Mouse (Mus musculus): ENCODE results near the gene Ppp4r3a. TPM values are rescaled to one million over a fixed set of nuclear protein-coding genes. Genes with fewer than 3 reads are reported as not detected.

Gene Ppp4r3a
- total and polyA plus RNA-seq, 3 experiments, result 43.2 to 68.6 (median 68.5) TPM

DNA sequence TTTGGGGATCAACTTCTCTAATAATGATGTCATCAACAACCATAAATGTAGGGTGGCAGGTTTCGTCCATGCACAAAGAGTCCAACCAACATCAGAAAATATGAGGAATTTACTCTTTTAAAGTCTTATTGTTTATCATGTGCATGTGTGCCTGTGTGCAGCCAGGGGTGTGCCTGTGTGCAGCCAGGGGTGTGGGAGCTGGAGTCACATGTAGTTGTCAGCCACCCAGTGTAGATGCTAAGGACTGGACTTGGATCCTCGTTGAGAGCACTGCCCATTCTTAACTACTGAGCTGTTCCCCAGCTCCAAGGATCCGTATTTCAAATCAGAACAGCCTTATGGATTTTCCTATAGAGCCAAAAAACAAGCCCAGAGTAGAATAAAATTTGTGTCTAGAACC lies 92.4 kb downstream of the Ppp4r3a start:
- H3K27ac ChIP-seq (ENCODE audit: insufficient read depth, low read depth), result no peak overlapping the region
- in situ Hi-C loops (cut with MboI; ENCODE audit: low pct_ligation_motif_present, low pct_unique_long_range_greater_than_20kb, low sequenced_read_pairs) (loop anchor here (5.0 kb wide), 1 partner anchor 36 kb away; the partner anchor contains the start of gene Ccdc88c), dilution Hi-C loops (cut with MboI; ENCODE audit: extremely low pct_ligation_motif_present, extremely low pct_unique_long_range_greater_than_20kb, low sequenced_read_pairs) (no loop called here)
- peaks cover 50 to 86% of the 10 kb centered on the region in 2 experiments for H3K4me1 ChIP-seq (ENCODE audit: control insufficient read depth in 1 of 2, insufficient read depth in 2 of 2)
- TF ChIP-seq IRF4 (IDR thresholded peaks at IDR 0.05; ENCODE audit: low read depth, low read length) (no peak), GABPA (IDR thresholded peaks at IDR 0.05; ENCODE audit: insufficient replicate concordance, low read depth, low read length) (no peak), ZNF384 (IDR thresholded peaks at IDR 0.05; ENCODE audit: low read depth, low read length) (no peak), MAFK (IDR thresholded peaks at IDR 0.05; ENCODE audit: insufficient replicate concordance, low read length) (no peak), ZKSCAN1 (IDR thresholded peaks at IDR 0.05; ENCODE audit: borderline replicate concordance, low read depth, low read length) (no peak), MYC (IDR thresholded peaks at IDR 0.05; ENCODE audit: low read depth, low read length) (no peak), HCFC1 (IDR thresholded peaks at IDR 0.05; ENCODE audit: low read depth, low read length) (no peak), RCOR1 (conservative IDR thresholded peaks at IDR 0.05; ENCODE audit: low read depth, low read length) (no peak), USF2 (conservative IDR thresholded peaks at IDR 0.05; ENCODE audit: low read depth, low read length) (no peak), BHLHE40 (IDR thresholded peaks at IDR 0.05; ENCODE audit: low read depth, low read length) (no peak), MXI1 (IDR thresholded peaks at IDR 0.05; ENCODE audit: low read depth, low read length) (no peak), CTCF (conservative IDR thresholded peaks at IDR 0.05 in 1 of 2, IDR thresholded peaks at IDR 0.05 in 1 of 2; ENCODE audit: low read depth in 2 of 2, low read length in 2 of 2) (no peak)
- H3K79me2 ChIP-seq (replicated peaks; ENCODE audit: control insufficient read depth, extremely low read depth, insufficient read depth, poor library complexity, severe bottlenecking), result peaks cover 2% of the 10 kb centered on the region; the same call in 1 of the 2 replicates
- DNase-seq (ENCODE audit: extremely low read depth), result no peak
- H3K9me3 ChIP-seq (replicated peaks; ENCODE audit: low read length), result no peaks in the 10 kb centered on the region
- peaks cover 0 to 60% of the 10 kb centered on the region in 2 experiments for H3K36me3 ChIP-seq (replicated peaks in 1 of 2; ENCODE audit: control insufficient read depth in 1 of 2, insufficient read depth in 1 of 2, low read length in 1 of 2)
- H3K4me3 ChIP-seq (replicated peaks in 1 of 3; ENCODE audit: low read depth in 2 of 3, low read length in 2 of 3, poor library complexity in 1 of 3), result no peak overlapping the region
- no peak overlapping the region for H3K9ac ChIP-seq (ENCODE audit: insufficient read depth, low read depth)
- H3K4me2 ChIP-seq (ENCODE audit: insufficient read depth, low read depth, poor library complexity, severe bottlenecking), result no peak overlapping the region
- no peaks in the 10 kb centered on the region for H3K27me3 ChIP-seq (replicated peaks)

DNA sequence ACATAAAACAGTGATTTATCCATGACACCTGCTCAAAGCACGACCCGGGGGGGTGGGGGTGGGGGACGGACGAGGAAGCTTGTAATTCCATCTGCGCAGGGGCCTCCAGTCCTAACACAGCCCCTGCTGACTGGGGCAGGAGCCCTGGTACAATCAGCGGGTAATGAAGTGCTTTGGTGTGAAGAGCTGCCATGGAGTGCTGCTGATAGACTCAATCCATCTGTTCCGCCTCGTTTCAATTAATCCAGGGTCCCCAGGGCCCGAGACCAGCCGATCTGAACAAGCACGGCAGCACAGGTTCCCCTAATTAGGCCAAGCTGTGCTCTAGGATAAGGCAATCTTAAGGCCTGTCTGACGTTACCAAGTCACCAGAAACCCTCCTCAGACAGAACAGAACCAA lies 93.2 kb downstream of the Ppp4r3a start:
- dilution Hi-C loops (cut with MboI; ENCODE audit: extremely low pct_ligation_motif_present, extremely low pct_unique_long_range_greater_than_20kb, low sequenced_read_pairs) (no loop called here), in situ Hi-C loops (cut with MboI; ENCODE audit: low pct_ligation_motif_present, low pct_unique_long_range_greater_than_20kb, low sequenced_read_pairs) (loop anchor here (5.0 kb wide), 1 partner anchor 37 kb away; the partner anchor contains the start of gene Ccdc88c)
- TF ChIP-seq ZC3H11A (IDR thresholded peaks at IDR 0.05; ENCODE audit: low read depth, low read length) (no peak), USF2 (conservative IDR thresholded peaks at IDR 0.05; ENCODE audit: low read depth, low read length) (no peak), MYC (IDR thresholded peaks at IDR 0.05; ENCODE audit: low read depth, low read length) (no peak), E2F4 (IDR thresholded peaks at IDR 0.05; ENCODE audit: insufficient replicate concordance, low read depth, low read length) (no peak), EP300 (IDR thresholded peaks at IDR 0.05; ENCODE audit: low read length) (no peak), SMC3 (IDR thresholded peaks at IDR 0.05; ENCODE audit: low read depth, low read length) (no peak), CHD2 (IDR thresholded peaks at IDR 0.05; ENCODE audit: low read length) (no peak), POLR2A (IDR thresholded peaks at IDR 0.05; ENCODE audit: low read depth, low read length) (no peak), ZMIZ1 (IDR thresholded peaks at IDR 0.05; ENCODE audit: low read depth, low read length) (no peak), BHLHE40 (IDR thresholded peaks at IDR 0.05; ENCODE audit: low read depth, low read length) (no peak), UBTF (IDR thresholded peaks at IDR 0.05; ENCODE audit: low read depth, low read length) (no peak), GABPA (IDR thresholded peaks at IDR 0.05; ENCODE audit: insufficient replicate concordance, low read depth, low read length) (no peak), IRF4 (IDR thresholded peaks at IDR 0.05; ENCODE audit: low read depth, low read length) (no peak), ETS1 (conservative IDR thresholded peaks at IDR 0.05; ENCODE audit: low read depth, low read length) (no peak), TCF12 (IDR thresholded peaks at IDR 0.05; ENCODE audit: low read depth, low read length) (no peak), NRF1 (IDR thresholded peaks at IDR 0.05; ENCODE audit: low read depth, low read length) (no peak), ZKSCAN1 (IDR thresholded peaks at IDR 0.05; ENCODE audit: borderline replicate concordance, low read depth, low read length) (no peak), MXI1 (IDR thresholded peaks at IDR 0.05; ENCODE audit: low read depth, low read length) (no peak)
- Histone ChIP-seq H3K27ac (ENCODE audit: insufficient read depth, low read depth) (no peak overlapping the region), H3K9ac (ENCODE audit: insufficient read depth, low read depth) (no peak overlapping the region), H3K27me3 (replicated peaks) (no peaks in the 10 kb centered on the region), H3K4me1 (ENCODE audit: control insufficient read depth in 1 of 2, insufficient read depth in 2 of 2) (peaks cover 42 to 86% of the 10 kb centered on the region in 2 experiments), H3K36me3 (replicated peaks in 1 of 2; ENCODE audit: control insufficient read depth in 1 of 2, insufficient read depth in 1 of 2, low read length in 1 of 2) (peaks cover 0 to 55% of the 10 kb centered on the region in 2 experiments), H3K4me2 (ENCODE audit: insufficient read depth, low read depth, poor library complexity, severe bottlenecking) (no peak overlapping the region), H3K79me2 (replicated peaks; ENCODE audit: control insufficient read depth, extremely low read depth, insufficient read depth, poor library complexity, severe bottlenecking) (peaks cover 5% of the 10 kb centered on the region; the same call in 1 of the 2 replicates), H3K4me3 (replicated peaks in 1 of 3; ENCODE audit: low read depth in 2 of 3, low read length in 2 of 3, poor library complexity in 1 of 3) (no peak overlapping the region), H3K9me3 (replicated peaks; ENCODE audit: low read length) (no peaks in the 10 kb centered on the region)
- no peak for DNase-seq (ENCODE audit: extremely low read depth)
